Mouse (Mus musculus) kidney, postnatal 0 days (tissue): ENCODE data around the gene Mapkbp1. TPM values are rescaled to one million over a fixed set of nuclear protein-coding genes. Genes with fewer than 3 reads are reported as not detected.

Source experiments
- ATAC-seq: fragments of 200-750 bp; cut with Nextera tagmentation; replicated peaks from 2 replicates; pipeline ENCODE4 v1.8.0; 2017; ENCODE audit warnings: low read depth, moderate number of reproducible peaks, moderate TSS enrichment, moderate library complexity; ENCODE audit not compliant: low FRiP score
- DNase-seq: peaks from one replicate; pipeline ENCODE4 v3.0.0-alpha.2; 2016; ENCODE audit warnings: low spot score
- H3K27ac ChIP-seq: fragments of 300-500 bp; sonication (generic); 2 replicates; pipeline ENCODE4 v1.5.1; 2014; ENCODE audit warnings: mild to moderate bottlenecking
- H3K27me3 ChIP-seq: fragments of 300-500 bp; sonication (generic); 2 replicates; pipeline ENCODE4 v1.6.1; 2014; ENCODE audit warnings: low read length, mixed read lengths; ENCODE audit not compliant: insufficient read depth
- H3K36me3 ChIP-seq: fragments of 300-500 bp; sonication (generic); 2 replicates; pipeline ENCODE4 v1.6.1; 2014; ENCODE audit warnings: low read length, mixed read lengths; ENCODE audit not compliant: insufficient read depth
- H3K4me1 ChIP-seq: fragments of 300-500 bp; sonication (generic); replicated peaks from 2 replicates; pipeline ENCODE4 v1.6.1; 2014; ENCODE audit warnings: antibody characterized with exemption, low read length, mixed read lengths; ENCODE audit not compliant: insufficient read depth
- H3K4me2 ChIP-seq: fragments of 300-500 bp; sonication (generic); 2 replicates; pipeline ENCODE4 v1.6.1; 2014; ENCODE audit warnings: mild to moderate bottlenecking, low read length, moderate library complexity, mixed read lengths
- H3K4me3 ChIP-seq: fragments of 300-500 bp; sonication (generic); replicated peaks from 2 replicates; pipeline ENCODE4 v1.5.1; 2014; ENCODE audit warnings: low read depth, low read length
- H3K9ac ChIP-seq: fragments of 300-500 bp; sonication (generic); 2 replicates; pipeline ENCODE4 v1.6.1; 2014; ENCODE audit warnings: low read depth, low read length
- H3K9me3 ChIP-seq: fragments of 300-500 bp; sonication (generic); replicated peaks from 2 replicates; pipeline ENCODE4 v1.6.1; 2016; ENCODE audit warnings: low read length, inconsistent platforms, mixed read lengths
- CTCF ChIP-seq: IDR thresholded peaks from 2 replicates; pipeline ENCODE4 v1.5.1; 2016; ENCODE audit warnings: antibody characterized with exemption, low read depth, mild to moderate bottlenecking, moderate library complexity
- WGBS: fragments of 180-500 bp; shearing (Covaris S2); extraction: QIAGEN DNeasy Blood & Tissue Kit; methylation state at CpG from one replicate; pipeline ENCODE4 v1.1.7; 2014; 5-methylcytosine and 5-hydroxymethylcytosine counted together
- polyA plus RNA-seq: library from polyadenylated mRNA; unstranded; fragments of >200 nt; fragmentation: Nextera tagmentation; extraction: Ambion mirVana; gene quantifications from 2 replicates; pipeline ENCODE4 v1.2.1, GENCODE M21; 2015

Mapkbp1 gene
- polyA plus RNA-seq, 1 experiment from 2014 or later = 1.9 TPM

DNA sequence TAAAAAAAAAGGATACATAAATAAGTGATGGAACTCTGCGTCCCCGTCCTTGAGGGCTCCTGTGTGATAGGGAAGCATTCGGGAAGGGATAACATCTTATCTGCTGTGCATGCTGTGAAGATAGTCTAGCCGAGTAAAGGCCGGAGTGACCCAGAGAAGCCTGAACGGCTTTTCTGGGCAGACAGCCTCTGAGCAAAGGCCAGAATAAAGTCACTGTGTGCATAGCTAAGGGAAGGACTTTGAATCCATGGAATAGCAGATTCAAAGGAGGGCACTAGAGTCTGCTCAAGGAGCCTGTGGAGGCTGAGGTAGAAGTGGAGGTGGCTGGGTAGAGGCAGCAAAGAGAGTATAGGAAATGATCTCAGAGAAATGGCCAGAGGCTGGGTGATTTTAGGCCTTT is 22.3 kb downstream of the Mapkbp1 start:
- 0 out of 2 replicates have a peak, but pooled peaks cover 6% of the 10 kb centered on the region for H3K4me1 ChIP-seq
- H3K4me2 ChIP-seq = no peak overlapping the region
- H3K27me3 ChIP-seq = no peaks in the 10 kb centered on the region
- H3K9ac ChIP-seq = no peak overlapping the region
- no peak for TF ChIP-seq CTCF
- H3K9me3 ChIP-seq = no peaks in the 10 kb centered on the region
- DNase-seq (no peak), ATAC-seq (peak; percentile 50; the same call in 1 of the 2 replicates)
- H3K36me3 ChIP-seq = 0 out of 2 replicates have a peak, but pooled peaks cover 3% of the 10 kb centered on the region
- 78% methylated on average over 6 of the region's 6 CpGs for WGBS
- no peak overlapping the region for H3K4me3 ChIP-seq
- peak overlapping the region; percentile 93 for H3K27ac ChIP-seq

DNA sequence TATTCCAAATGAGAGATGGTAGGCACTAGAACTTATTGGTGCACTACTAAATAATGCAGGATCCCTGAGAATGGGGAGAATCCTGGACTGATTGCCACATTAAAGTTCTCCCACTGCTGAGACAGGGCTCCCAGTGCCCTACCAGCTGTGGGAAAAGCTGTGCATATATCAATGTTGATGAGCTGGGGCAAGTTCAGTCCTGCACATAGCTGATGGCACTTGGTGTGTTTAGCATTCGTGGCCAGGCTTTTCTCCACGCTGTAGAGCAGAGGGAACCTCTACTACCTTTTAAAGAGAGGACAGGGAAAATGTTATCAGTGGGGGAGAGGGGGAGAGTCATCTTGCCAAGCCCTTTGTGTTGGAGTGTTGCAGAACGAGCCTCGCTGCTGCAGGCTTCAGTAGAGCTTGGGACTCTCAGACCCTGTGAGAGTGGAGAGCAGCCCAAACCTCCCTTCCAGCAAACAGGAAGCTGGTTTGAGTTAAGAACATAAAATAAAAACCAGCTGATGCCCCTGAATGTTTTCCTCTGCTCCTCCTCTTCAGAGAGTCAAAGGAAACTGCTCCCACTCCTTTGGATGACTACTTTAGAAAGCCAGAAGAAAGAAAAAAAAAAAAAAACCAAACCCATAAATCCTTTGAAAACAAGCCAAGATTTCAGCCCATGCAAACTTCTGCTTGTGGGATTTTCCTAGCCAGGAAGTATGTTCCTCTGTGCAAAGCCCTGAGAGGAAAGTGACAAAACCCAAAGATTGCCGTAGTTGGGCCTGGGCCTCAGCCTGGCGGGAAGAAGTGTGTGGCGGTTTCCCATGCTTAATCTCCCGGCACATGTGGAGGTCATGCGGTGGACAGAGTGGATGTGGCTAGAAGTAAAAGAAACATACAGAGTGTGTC is 23.1 kb downstream of the Mapkbp1 start:
- DNase-seq = peak; percentile 90
- H3K4me2 ChIP-seq = peak overlapping the region; percentile 11; the same call in 1 of the 2 replicates
- H3K4me3 ChIP-seq = no peak overlapping the region
- H3K4me1 ChIP-seq = 0 out of 2 replicates have a peak, but pooled peaks cover 6% of the 10 kb centered on the region
- WGBS = 34% methylated on average over 9 of the region's 9 CpGs
- H3K27me3 ChIP-seq = no peaks in the 10 kb centered on the region
- no peak overlapping the region for H3K9ac ChIP-seq
- no peak for ATAC-seq
- H3K27ac ChIP-seq = peak overlapping the region; percentile 93
- no peaks in the 10 kb centered on the region for H3K9me3 ChIP-seq
- no peak for TF ChIP-seq CTCF
- H3K36me3 ChIP-seq = 0 out of 2 replicates have a peak, but pooled peaks cover 3% of the 10 kb centered on the region

DNA sequence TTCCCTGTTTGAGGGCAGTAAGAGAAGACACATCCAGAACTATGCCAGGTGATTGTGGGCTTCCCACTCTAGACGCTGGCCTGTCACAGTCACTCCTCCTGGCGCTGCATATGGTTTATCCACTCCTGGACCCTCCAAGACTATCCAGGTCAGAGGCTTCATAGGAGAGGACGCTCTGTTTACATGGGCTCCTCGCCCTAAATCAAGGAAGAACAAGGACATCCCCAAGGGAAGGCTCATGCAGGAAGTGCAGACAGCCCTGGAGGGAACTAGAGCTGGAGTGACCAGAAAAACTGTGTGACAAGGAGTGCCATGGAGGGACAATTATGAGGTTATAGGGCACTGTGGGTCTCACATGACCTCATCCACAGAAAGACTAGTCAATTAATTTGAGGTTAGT is 24.9 kb downstream of the Mapkbp1 start:
- Histone ChIP-seq H3K27me3 (no peaks in the 10 kb centered on the region), H3K27ac (0 out of 2 replicates have a peak overlapping the region, but pooled peaks have one; percentile 93), H3K9ac (no peak overlapping the region), H3K4me2 (no peak overlapping the region), H3K36me3 (0 out of 2 replicates have a peak, but pooled peaks cover 3% of the 10 kb centered on the region), H3K4me3 (no peak overlapping the region), H3K9me3 (no peaks in the 10 kb centered on the region), H3K4me1 (peaks cover 12% of the 10 kb centered on the region; the same call in 1 of the 2 replicates)
- ATAC-seq = no peak
- WGBS = 69% methylated on average over 4 of the region's 4 CpGs
- no peak for DNase-seq
- no peak for TF ChIP-seq CTCF

DNA sequence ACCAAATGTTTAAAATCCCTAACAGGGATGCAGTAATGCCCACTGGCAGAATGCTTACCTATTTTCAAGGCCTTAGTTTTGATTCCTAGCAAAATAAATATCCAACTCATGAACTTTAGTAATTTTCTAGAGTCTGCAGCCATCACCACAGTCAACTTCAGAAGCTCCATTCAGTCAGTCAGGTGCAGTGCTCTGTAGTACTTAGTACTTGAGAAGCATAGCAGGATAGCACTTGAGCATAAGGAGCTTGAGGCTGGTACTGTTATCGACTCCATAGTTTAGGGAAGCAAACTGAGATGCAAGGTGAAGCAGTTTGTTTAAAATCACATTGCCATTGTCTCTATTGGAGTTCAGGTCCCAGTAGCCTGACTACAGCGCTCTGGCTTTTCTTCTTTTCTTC is 27.2 kb downstream of the Mapkbp1 start:
- no peak overlapping the region for H3K9ac ChIP-seq
- 96% methylated on average over 2 of the region's 2 CpGs for WGBS
- no peak for TF ChIP-seq CTCF
- H3K9me3 ChIP-seq = no peaks in the 10 kb centered on the region
- H3K4me1 ChIP-seq = peaks cover 12% of the 10 kb centered on the region; the same call in 1 of the 2 replicates
- no peak overlapping the region for H3K4me3 ChIP-seq
- ATAC-seq (no peak), DNase-seq (no peak)
- H3K27ac ChIP-seq = no peak overlapping the region
- H3K4me2 ChIP-seq = no peak overlapping the region
- no peaks in the 10 kb centered on the region for H3K27me3 ChIP-seq
- H3K36me3 ChIP-seq = 0 out of 2 replicates have a peak, but pooled peaks cover 2% of the 10 kb centered on the region

DNA sequence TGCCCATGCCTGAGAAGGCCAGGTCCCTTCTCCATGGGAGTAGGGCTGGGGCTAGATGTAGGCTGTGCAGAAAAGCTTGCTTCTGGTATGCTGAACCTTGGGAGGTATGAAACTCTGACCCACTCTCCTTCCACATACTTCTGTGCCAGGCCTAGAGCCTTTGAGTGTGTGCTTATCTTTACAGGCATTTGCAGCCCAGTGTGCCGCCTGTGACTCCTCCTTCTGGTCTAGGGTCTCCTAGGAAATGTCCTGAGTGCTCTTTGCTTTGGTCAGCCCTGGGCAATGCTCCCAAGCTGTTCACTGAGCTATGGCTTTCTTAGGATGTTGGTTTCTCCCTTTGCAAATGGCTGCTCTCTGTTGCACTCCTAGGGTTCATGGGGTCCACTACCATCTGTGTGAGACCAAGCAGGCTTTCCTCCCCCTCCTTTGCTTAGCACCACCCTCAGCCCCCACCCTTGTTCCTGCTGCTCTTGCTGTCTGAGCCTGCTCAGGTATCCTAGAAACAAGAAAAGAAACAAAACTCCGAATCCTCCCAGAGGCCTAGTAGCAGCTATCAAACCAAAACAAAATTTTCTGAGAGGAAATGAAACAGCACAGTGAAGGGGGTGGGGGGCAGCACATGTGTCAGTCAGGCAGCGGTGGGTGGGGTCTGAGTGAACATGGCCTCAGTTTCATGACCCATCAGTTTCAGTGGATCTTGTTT is 28.5 kb downstream of the Mapkbp1 start:
- WGBS = 40% methylated on average over 3 of the region's 3 CpGs
- DNase-seq (peak; percentile 58), ATAC-seq (peak; percentile 65; the same call in 1 of the 2 replicates)
- Histone ChIP-seq H3K4me1 (peaks cover 12% of the 10 kb centered on the region; the same call in 1 of the 2 replicates), H3K27ac (peak overlapping the region; percentile 31; the same call in 1 of the 2 replicates), H3K9ac (no peak overlapping the region), H3K27me3 (no peaks in the 10 kb centered on the region), H3K4me3 (no peak overlapping the region), H3K36me3 (0 out of 2 replicates have a peak, but pooled peaks cover 2% of the 10 kb centered on the region), H3K9me3 (no peaks in the 10 kb centered on the region), H3K4me2 (no peak overlapping the region)
- no peak for TF ChIP-seq CTCF

DNA sequence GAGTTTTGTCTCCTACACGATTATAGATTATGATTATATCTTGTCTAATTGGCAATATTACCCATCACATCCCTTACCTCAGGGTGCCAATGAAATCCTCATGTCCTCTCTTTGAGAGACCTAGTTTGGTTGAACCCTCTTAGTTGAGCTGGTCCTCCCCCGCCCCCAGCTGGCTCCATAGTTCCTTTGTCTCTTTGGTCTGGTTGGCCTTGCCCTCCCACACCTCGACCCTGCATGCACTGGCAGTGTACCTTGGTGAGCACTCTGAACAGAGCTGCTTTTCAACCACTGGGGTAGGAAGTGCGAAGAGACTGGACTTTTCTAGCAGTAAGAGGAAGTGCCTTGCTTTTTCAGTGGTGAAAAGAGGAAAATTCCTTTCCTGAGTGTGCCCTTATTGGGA is 29.5 kb downstream of the Mapkbp1 start:
- H3K4me1 ChIP-seq = peaks cover 6% of the 10 kb centered on the region; the same call in 1 of the 2 replicates
- 69% methylated on average over 4 of the region's 4 CpGs for WGBS
- no peak overlapping the region for H3K9ac ChIP-seq
- no peak overlapping the region for H3K4me2 ChIP-seq
- no peak for DNase-seq
- no peak for TF ChIP-seq CTCF
- H3K9me3 ChIP-seq = no peaks in the 10 kb centered on the region
- H3K27ac ChIP-seq = no peak overlapping the region
- no peaks in the 10 kb centered on the region for H3K27me3 ChIP-seq
- H3K4me3 ChIP-seq = no peak overlapping the region
- no peak for ATAC-seq
- 0 out of 2 replicates have a peak, but pooled peaks cover 2% of the 10 kb centered on the region for H3K36me3 ChIP-seq
